Mouse (Mus musculus) thymus, adult 2 months (tissue): ENCODE data around the gene Gtpbp1.

Experiments
- CTCF ChIP-seq: fragments of 200-500 bp; IDR thresholded peaks from 2 replicates; pipeline ENCODE4 v1.5.1; 2012; ENCODE audit warnings: mild to moderate bottlenecking, control low read depth, low read length, moderate library complexity, borderline replicate concordance; ENCODE audit not compliant: control insufficient read depth, poor library complexity, insufficient read depth; ENCODE audit errors: extremely low read depth
- POLR2A ChIP-seq: fragments of 200-500 bp; IDR thresholded peaks from 2 replicates; pipeline ENCODE4 v1.6.1; 2012; ENCODE audit warnings: mild to moderate bottlenecking, low read length, control low read depth, moderate library complexity; ENCODE audit not compliant: control insufficient read depth, poor library complexity, insufficient read depth; ENCODE audit errors: extremely low read depth

- TF ChIP-seq CTCF (no peak), POLR2A (no peak)
These were observed 19.7 kb upstream of the Gtpbp1 start for GRCm38 (mm10) chr15:79670972-79671299.
